Mouse (Mus musculus): ENCODE measurements around the gene Cyp2d9. TPM values are rescaled to one million over a fixed set of nuclear protein-coding genes. Genes with fewer than 3 reads are reported as not detected.
"Not testable (repeated sequence)": the region's sequence is repeated elsewhere in the genome, so short reads cannot be mapped to it uniquely, and the experiment has no call there.

The Cyp2d9 gene
- polyA plus RNA-seq (2016; fragmentation: Nextera tagmentation; extraction: Ambion mirVana) = not detected in 2 replicates

- Histone ChIP-seq H3K4me2 (no peak within 1 kb of the TSS), H3K27me3 (no peaks in the 10 kb centered on the region), H3K9me3 (peaks cover 25% of the 10 kb centered on the region), H3K4me1 (replicated peaks) (no peaks in the 10 kb centered on the region), H3K27ac (no peak within 1 kb of the TSS), H3K4me3 (replicated peaks) (no peak within 1 kb of the TSS), H3K9ac (replicated peaks) (no peak within 1 kb of the TSS), H3K36me3 (no peaks in the 10 kb centered on the region)
- no peak for ATAC-seq (ENCODE audit: insufficient number of reproducible peaks, insufficient read depth, low FRiP score, low TSS enrichment, low read depth)
These were observed at the start of gene Cyp2d9 for GRCm38 (mm10) chr15:82433137-82433536. Gene Cyp2d9 (plus strand): TSS chr15:82433437.

- H3K36me3 ChIP-seq = no peaks in the 10 kb centered on the region
- 91% methylated on average over 2 of the region's 2 CpGs for WGBS
- H3K27ac ChIP-seq = no peak overlapping the region
- no peaks in the 10 kb centered on the region for H3K27me3 ChIP-seq
- H3K9me3 ChIP-seq = no peaks in the 10 kb centered on the region
- H3K9ac ChIP-seq (replicated peaks) = no peak overlapping the region
- H3K4me2 ChIP-seq = no peak overlapping the region
- no peak for ATAC-seq (ENCODE audit: insufficient number of reproducible peaks, insufficient read depth, low FRiP score, low TSS enrichment, low read depth)
- H3K4me3 ChIP-seq (replicated peaks) = no peak overlapping the region
- H3K4me1 ChIP-seq (replicated peaks) = peaks cover 4% of the 10 kb centered on the region; the same call in 1 of the 2 replicates
These were observed 47.5 kb upstream of the Cyp2d9 start for GRCm38 (mm10) chr15:82385729-82386128.

DNA sequence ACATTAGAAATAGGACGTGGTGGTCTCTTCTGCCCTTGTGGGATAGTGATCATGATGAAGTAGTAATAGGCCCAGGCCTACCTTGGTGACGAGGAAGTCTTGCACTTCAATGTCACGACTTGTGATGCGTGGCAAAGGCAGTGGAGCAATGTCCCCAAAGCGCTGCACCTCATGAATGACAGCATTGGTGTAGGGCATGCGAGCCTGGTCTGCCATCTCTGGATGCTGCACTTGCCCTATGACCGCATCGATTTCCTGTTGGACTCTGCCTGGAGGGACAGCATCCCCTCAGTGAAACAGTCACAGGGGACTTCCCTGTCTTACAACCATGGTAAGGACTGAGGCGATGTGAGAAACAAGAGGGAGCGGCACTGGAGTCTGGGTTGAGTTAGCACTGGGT, 43.3 kb upstream of the Cyp2d9 start:
- not testable (repeated sequence) for H3K4me1 ChIP-seq (replicated peaks); H3K4me3 ChIP-seq (replicated peaks); H3K9me3 ChIP-seq; ATAC-seq (ENCODE audit: insufficient number of reproducible peaks, insufficient read depth, low FRiP score, low TSS enrichment, low read depth); H3K9ac ChIP-seq (replicated peaks); H3K27ac ChIP-seq; H3K36me3 ChIP-seq; H3K27me3 ChIP-seq; H3K4me2 ChIP-seq
- WGBS = 89% methylated on average over 10 of the region's 10 CpGs

DNA sequence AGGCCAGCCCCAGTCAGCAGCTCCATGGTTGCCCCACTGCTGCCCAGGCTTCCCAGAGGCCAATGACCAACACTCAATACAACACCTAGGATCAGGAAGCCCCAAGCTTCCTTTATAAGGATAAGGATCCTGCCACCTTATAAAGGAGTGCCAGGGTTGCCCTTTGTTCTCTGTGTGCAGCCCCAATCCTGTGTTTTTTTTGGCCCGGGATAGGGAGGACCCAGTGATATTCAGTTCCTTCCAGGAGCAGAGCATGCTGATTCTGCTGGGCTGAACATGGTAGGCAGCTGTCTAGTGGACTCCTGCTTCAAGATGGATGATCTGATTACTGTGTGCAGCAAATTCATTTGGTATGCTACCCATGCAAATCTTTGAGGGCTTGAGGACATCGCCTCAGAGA, 39.3 kb upstream of the Cyp2d9 start, which contains the start of gene Cyp2d11:
Gene Cyp2d11 (minus strand): TSS at position 101 of the 400 bp plus-strand sequence.
- WGBS = 82% methylated on average over 2 of the region's 2 CpGs
- H3K9me3 ChIP-seq; H3K27ac ChIP-seq; H3K36me3 ChIP-seq; ATAC-seq (ENCODE audit: insufficient number of reproducible peaks, insufficient read depth, low FRiP score, low TSS enrichment, low read depth); H3K4me1 ChIP-seq (replicated peaks); H3K4me2 ChIP-seq; H3K9ac ChIP-seq (replicated peaks); H3K27me3 ChIP-seq; H3K4me3 ChIP-seq (replicated peaks): not testable (repeated sequence)

GRCm38 (mm10) chr15:82395955-82396354, 37.3 kb upstream of the Cyp2d9 start:
- H3K27ac ChIP-seq; H3K9me3 ChIP-seq; H3K4me3 ChIP-seq (replicated peaks); ATAC-seq (ENCODE audit: insufficient number of reproducible peaks, insufficient read depth, low FRiP score, low TSS enrichment, low read depth); H3K4me1 ChIP-seq (replicated peaks); H3K27me3 ChIP-seq; H3K36me3 ChIP-seq; H3K4me2 ChIP-seq; H3K9ac ChIP-seq (replicated peaks): not testable (repeated sequence)
- WGBS = 82% methylated on average over 3 of the region's 3 CpGs

GRCm38 (mm10) chr15:82401516-82401915, 31.7 kb upstream of the Cyp2d9 start:
- no peak for ATAC-seq (ENCODE audit: insufficient number of reproducible peaks, insufficient read depth, low FRiP score, low TSS enrichment, low read depth)
- no peak overlapping the region for H3K9ac ChIP-seq (replicated peaks)
- H3K36me3 ChIP-seq = no peaks in the 10 kb centered on the region
- WGBS = 69% methylated on average over 2 of the region's 2 CpGs
- no peaks in the 10 kb centered on the region for H3K9me3 ChIP-seq
- H3K4me3 ChIP-seq (replicated peaks) = no peak overlapping the region
- H3K27ac ChIP-seq = no peak overlapping the region
- no peaks in the 10 kb centered on the region for H3K4me1 ChIP-seq (replicated peaks)
- H3K4me2 ChIP-seq = no peak overlapping the region
- H3K27me3 ChIP-seq = no peaks in the 10 kb centered on the region

- no peak overlapping the region for H3K9ac ChIP-seq (replicated peaks)
- H3K27me3 ChIP-seq = no peaks in the 10 kb centered on the region
- no peak overlapping the region for H3K4me2 ChIP-seq
- no peak overlapping the region for H3K27ac ChIP-seq
- ATAC-seq (ENCODE audit: insufficient number of reproducible peaks, insufficient read depth, low FRiP score, low TSS enrichment, low read depth) = no peak
- H3K9me3 ChIP-seq = no peaks in the 10 kb centered on the region
- no peaks in the 10 kb centered on the region for H3K4me1 ChIP-seq (replicated peaks)
- no peaks in the 10 kb centered on the region for H3K36me3 ChIP-seq
- no peak overlapping the region for H3K4me3 ChIP-seq (replicated peaks)
These were observed 31.1 kb upstream of the Cyp2d9 start for GRCm38 (mm10) chr15:82402106-82402505.

- no peak for ATAC-seq (ENCODE audit: insufficient number of reproducible peaks, insufficient read depth, low FRiP score, low TSS enrichment, low read depth)
- Histone ChIP-seq H3K27me3 (no peaks in the 10 kb centered on the region), H3K4me3 (replicated peaks) (no peak overlapping the region), H3K9ac (replicated peaks) (no peak overlapping the region), H3K36me3 (no peaks in the 10 kb centered on the region), H3K4me1 (replicated peaks) (no peaks in the 10 kb centered on the region), H3K27ac (no peak overlapping the region), H3K9me3 (no peaks in the 10 kb centered on the region), H3K4me2 (no peak overlapping the region)
- 88% methylated on average over 6 of the region's 6 CpGs for WGBS
These were observed 30.5 kb upstream of the Cyp2d9 start for GRCm38 (mm10) chr15:82402741-82403140.

DNA sequence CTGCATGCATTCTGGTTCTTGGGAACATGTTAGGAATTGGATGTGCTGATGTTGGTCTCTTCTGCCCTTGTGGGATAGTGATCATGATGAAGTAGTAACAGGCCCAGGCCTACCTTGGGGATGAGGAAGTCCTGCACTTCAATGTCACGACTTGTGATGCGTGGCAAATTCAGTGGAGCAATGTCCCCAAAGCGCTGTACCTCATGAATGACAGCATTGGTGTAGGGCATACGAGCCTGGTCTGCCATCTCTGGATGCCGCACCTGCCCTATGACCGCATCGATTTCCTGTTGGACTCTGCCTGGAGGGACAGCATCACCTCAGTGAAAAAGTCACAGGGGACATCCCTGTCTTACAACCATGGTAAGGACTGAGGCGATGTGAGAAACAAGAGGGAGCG, 29.6 kb upstream of the Cyp2d9 start:
- 94% methylated on average over 9 of the region's 9 CpGs for whole genome bisulfite sequencing

DNA sequence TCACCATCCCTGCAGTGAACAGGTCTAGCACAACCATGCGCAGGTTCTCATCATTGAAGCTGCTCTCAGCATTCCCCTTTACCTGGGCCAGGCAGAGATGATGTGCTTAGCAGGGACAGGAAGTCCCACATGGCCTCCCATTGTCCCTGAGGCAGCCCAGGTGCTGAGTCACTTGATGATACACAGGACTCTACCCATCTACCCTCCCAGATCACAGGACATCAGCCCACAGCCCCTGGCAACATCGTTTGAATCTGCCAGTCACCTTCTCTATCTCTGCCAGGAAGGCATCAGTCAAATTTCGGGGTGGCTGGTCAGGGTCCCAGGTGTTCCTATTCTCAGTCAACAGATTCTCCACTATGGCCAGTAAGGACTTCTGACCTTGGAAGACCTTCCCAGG, 29.1 kb upstream of the Cyp2d9 start:
- WGBS = 84% methylated on average over 3 of the region's 3 CpGs

More for the DNA sequence above, 29.6 kb upstream of the Cyp2d9 start:
- Histone ChIP-seq H3K27me3 (no peaks in the 10 kb centered on the region), H3K4me3 (replicated peaks) (no peak overlapping the region), H3K4me1 (replicated peaks) (no peaks in the 10 kb centered on the region), H3K4me2 (no peak overlapping the region), H3K9me3 (no peaks in the 10 kb centered on the region), H3K36me3 (no peaks in the 10 kb centered on the region), H3K9ac (replicated peaks) (no peak overlapping the region), H3K27ac (no peak overlapping the region)
- ATAC-seq (ENCODE audit: insufficient number of reproducible peaks, insufficient read depth, low FRiP score, low TSS enrichment, low read depth) = no peak

GRCm38 (mm10) chr15:82406981-82407380, 26.3 kb upstream of the Cyp2d9 start, which contains the start of gene Cyp2d10:
Gene Cyp2d10 (minus strand): TSS chr15:82407195.
- H3K9ac ChIP-seq (replicated peaks) = no peak within 1 kb of the TSS
- H3K27me3 ChIP-seq = no peaks in the 10 kb centered on the region
- ATAC-seq (ENCODE audit: insufficient number of reproducible peaks, insufficient read depth, low FRiP score, low TSS enrichment, low read depth) = no peak
- H3K4me1 ChIP-seq (replicated peaks) = no peaks in the 10 kb centered on the region
- H3K27ac ChIP-seq = no peak within 1 kb of the TSS
- no peaks in the 10 kb centered on the region for H3K9me3 ChIP-seq
- no peak within 1 kb of the TSS for H3K4me3 ChIP-seq (replicated peaks)
- 92% methylated on average over 6 of the region's 6 CpGs for WGBS
- no peaks in the 10 kb centered on the region for H3K36me3 ChIP-seq
- H3K4me2 ChIP-seq = no peak within 1 kb of the TSS

More for the DNA sequence above, 29.1 kb upstream of the Cyp2d9 start:
- no peak for ATAC-seq (ENCODE audit: insufficient number of reproducible peaks, insufficient read depth, low FRiP score, low TSS enrichment, low read depth)
- Histone ChIP-seq H3K36me3 (no peaks in the 10 kb centered on the region), H3K9me3 (no peaks in the 10 kb centered on the region), H3K4me3 (replicated peaks) (no peak overlapping the region), H3K27ac (no peak overlapping the region), H3K27me3 (no peaks in the 10 kb centered on the region), H3K9ac (replicated peaks) (no peak overlapping the region), H3K4me2 (no peak overlapping the region), H3K4me1 (replicated peaks) (no peaks in the 10 kb centered on the region)

GRCm38 (mm10) chr15:82407536-82407935, 25.7 kb upstream of the Cyp2d9 start:
- ATAC-seq (ENCODE audit: insufficient number of reproducible peaks, insufficient read depth, low FRiP score, low TSS enrichment, low read depth) = no peak
- WGBS = 85% methylated on average over 4 of the region's 4 CpGs
- Histone ChIP-seq H3K27ac (no peak overlapping the region), H3K4me1 (replicated peaks) (no peaks in the 10 kb centered on the region), H3K27me3 (no peaks in the 10 kb centered on the region), H3K9ac (replicated peaks) (no peak overlapping the region), H3K9me3 (no peaks in the 10 kb centered on the region), H3K36me3 (no peaks in the 10 kb centered on the region), H3K4me3 (replicated peaks) (no peak overlapping the region), H3K4me2 (no peak overlapping the region)
